Mouse (Mus musculus) inflammation-experienced regulatory T-cells (primary cell): Measurements from ENCODE around the gene Zwint. TPM values are rescaled to one million over a fixed set of nuclear protein-coding genes. Genes with fewer than 3 reads are reported as not detected.

Experiments
- polyA plus RNA-seq, 2 experiments: library from polyadenylated mRNA; unstranded; fragments of 100-300 nt; shearing (Covaris generic); gene quantifications; one replicate each; pipeline ENCODE4 v1.2.1; 2017

The Zwint gene
- 100 to 1,000 TPM; 115 to 132 TPM for polyA plus RNA-seq

DNA sequence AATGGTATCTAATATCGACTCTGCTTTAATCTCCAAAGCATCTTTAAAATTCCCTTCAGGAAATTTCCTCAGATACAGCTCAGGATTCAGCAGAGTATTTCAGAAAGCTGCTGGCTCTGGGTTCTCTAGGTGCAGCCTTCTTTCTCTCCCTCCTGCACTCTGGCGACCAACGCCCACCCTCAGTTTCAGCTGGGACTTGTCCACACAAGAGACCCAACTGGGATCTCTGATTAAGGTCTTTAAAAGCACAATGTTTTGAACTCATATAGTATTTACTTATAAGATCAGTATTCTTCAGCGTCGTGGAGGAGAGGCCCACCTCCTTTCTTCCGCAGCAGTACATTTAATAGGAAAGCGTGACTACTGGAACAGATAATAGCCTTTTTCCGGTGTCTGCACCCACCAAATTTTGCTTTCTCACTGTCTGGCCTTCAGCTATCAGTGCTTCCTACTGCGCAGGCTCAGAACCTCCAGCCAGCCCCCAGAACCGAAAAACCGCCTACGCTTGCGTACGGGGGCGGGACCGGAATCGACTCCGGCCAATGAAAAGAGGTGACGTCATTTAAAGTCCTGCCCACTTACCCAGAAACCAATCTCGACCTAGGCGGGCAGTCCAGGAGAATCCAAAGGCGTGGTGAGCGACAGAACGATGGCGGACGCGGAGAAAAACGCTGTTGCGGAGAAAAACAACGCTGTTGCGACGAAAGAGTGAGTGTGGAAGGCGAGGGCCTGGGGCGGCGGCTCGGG is at the start of gene Zwint:
Gene Zwint (plus strand): TSS at position 576 of the 747 bp plus-strand sequence.

